Mouse (Mus musculus): ENCODE data around the gene Dnaaf2.
A peak's percentile ranks its signal among the peaks of the same experiment; 100 is the strongest.

Dnaaf2 gene

DNA sequence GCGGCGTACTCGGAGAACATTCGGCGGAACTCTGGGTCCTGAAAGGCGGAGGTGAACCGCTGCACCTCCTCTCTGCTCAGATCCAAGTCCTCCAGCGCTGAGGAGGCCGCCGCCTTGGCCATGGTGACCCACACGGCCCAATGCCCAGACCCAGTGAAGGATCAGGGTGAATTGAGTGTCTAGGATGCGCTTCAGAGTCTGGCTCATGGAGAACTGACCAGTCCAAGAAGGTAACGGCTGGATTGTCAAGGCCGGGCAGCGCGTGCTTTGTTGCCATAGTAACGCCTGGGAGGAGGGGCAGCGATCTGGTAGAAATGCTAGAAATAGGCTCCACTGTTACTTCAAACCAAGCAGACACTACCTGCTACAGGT, at the start of gene Dnaaf2:
Gene Dnaaf2, minus strand, starts transcription at position 266 of the 372 bp plus-strand sequence.
- no peak for DNase-seq (ENCODE audit: low read depth, low spot score)

DNA sequence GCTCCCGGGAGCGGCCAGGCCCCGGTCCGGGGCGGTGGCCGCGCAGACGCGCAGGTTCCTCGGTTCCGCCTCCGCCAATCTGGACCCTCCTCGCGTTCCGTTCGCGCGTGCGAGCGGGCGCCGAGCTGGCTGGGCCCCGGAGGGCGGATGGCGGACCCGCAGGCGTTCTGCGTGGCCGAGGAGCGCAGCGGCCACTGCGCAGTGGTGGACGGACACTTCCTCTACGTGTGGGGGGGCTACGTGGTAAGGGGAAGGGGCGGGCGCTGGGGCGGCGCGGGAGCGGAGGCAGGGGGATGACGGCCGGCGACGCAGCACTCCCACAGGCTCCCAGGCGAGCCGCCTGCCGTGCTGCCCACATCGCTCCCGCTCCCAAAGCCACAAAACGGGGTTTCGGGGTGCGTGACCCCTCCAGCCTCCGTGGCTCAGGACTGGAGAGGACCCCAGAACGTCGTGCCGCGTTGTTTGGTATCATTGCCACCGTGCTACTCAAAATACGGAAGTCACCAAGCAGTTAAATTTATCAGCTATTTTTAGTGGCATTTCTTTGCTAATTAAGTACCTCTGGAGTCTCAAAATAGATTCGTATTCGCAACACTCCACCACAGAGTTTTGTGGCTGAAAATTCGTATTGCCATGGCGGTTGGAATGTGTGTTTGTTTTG, 43.7 kb upstream of the Dnaaf2 start:
- peak; percentile 50 for DNase-seq (ENCODE audit: low read depth, low spot score)

GRCm38 (mm10) chr12:69241405-69241770, 43.2 kb upstream of the Dnaaf2 start:
- no peak for DNase-seq (ENCODE audit: low read depth, low spot score)

DNA sequence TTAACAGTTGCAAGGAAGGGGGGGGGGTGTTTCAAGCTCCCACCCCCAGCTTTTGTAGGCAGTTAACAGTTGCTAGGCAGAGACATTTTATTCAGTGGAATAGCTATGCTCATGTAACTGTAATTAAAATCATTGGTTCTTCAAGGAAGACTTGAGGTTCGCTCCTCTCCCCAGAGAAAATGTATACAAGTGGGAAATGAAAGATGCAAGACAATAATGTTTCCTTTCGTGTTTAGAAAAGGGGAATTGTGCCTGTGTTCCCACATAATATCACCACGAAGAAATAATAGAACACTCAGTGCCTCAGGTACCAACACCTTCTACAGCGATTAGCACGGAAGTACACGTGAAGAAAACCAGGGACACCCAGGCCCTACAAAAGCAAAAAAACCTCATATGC, 42.6 kb upstream of the Dnaaf2 start, which contains the start of gene Klhdc1:
Gene Klhdc1, plus strand, starts transcription at position 301 of the 400 bp plus-strand sequence.
- no peak for DNase-seq (ENCODE audit: low read depth, low spot score)

GRCm38 (mm10) chr12:69238284-69238683, 40.1 kb upstream of the Dnaaf2 start:
- DNase-seq (ENCODE audit: low read depth, low spot score), result no peak

- DNase-seq (ENCODE audit: low read depth, low spot score), result no peak
Measured at GRCm38 (mm10) chr12:69235782-69236181, 37.6 kb upstream of the Dnaaf2 start.

DNA sequence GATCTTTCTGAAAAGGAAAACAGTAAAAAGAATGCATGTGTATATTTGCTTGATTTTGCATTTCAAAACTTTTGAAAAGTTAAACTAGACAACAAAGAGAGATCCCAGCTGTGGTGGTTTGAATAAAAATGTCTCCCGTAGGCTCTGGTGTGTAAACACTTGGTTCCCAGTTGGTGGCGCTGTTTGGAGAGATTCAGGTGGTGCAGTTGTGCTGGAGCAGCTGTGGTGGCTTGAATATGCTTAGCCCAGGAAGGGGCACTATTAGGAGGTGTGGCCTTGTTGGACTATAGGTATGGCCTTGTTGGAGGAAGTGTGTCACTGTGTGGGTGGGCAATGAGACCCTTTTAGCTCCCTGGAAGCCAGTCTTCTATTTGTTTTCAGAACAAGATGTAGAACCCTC, 31.0 kb upstream of the Dnaaf2 start:
- no peak for DNase-seq (ENCODE audit: low read depth, low spot score)

DNA sequence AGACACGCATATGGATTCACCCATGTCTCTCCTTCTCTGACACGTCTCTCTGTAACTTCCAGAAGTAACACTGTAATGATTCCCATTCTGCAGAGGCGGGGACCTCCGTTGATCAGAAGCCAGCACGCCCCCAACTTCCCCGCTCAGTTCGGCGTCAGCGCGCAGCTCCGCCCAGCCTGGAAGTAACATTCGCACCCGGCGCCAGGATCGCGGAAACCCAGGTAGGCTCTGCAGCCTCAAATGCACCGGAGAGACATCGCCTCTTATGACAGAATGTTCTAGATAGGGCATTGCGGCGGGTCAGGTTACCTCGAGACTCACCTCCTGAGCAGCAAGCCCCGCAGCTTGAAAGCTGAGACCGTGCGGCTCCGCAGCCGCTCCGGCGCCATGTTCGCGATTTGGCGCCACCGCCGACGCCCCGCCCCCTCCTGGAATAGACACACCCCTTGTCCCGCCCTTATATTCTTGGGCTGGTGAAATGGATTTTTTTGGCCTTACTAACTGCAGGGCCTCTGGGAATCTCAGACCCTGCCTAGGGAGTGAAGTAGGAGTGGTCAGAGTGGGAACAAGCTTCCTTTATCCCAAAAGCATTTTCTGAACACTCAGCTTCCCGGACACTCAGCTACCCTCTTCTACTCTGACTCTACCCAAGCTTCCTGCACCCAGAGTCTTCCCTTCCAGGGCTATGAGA, 29.7 kb upstream of the Dnaaf2 start, which contains the start of gene Pole2:
Gene Pole2, minus strand, starts transcription at position 420 of the 691 bp plus-strand sequence.
- peak; percentile 64 for DNase-seq (ENCODE audit: low read depth, low spot score)

GRCm38 (mm10) chr12:69220613-69221277, 22.5 kb upstream of the Dnaaf2 start:
- DNase-seq (ENCODE audit: low read depth, low spot score), result no peak

GRCm38 (mm10) chr12:69216587-69216986, 18.4 kb upstream of the Dnaaf2 start:
- no peak for DNase-seq (ENCODE audit: low read depth, low spot score)

GRCm38 (mm10) chr12:69215000-69215785, 17.0 kb upstream of the Dnaaf2 start:
- peak; percentile 60 for DNase-seq (ENCODE audit: low read depth, low spot score)

- DNase-seq (ENCODE audit: low read depth, low spot score), result no peak
Measured at GRCm38 (mm10) chr12:69214393-69214792, 16.2 kb upstream of the Dnaaf2 start.

DNA sequence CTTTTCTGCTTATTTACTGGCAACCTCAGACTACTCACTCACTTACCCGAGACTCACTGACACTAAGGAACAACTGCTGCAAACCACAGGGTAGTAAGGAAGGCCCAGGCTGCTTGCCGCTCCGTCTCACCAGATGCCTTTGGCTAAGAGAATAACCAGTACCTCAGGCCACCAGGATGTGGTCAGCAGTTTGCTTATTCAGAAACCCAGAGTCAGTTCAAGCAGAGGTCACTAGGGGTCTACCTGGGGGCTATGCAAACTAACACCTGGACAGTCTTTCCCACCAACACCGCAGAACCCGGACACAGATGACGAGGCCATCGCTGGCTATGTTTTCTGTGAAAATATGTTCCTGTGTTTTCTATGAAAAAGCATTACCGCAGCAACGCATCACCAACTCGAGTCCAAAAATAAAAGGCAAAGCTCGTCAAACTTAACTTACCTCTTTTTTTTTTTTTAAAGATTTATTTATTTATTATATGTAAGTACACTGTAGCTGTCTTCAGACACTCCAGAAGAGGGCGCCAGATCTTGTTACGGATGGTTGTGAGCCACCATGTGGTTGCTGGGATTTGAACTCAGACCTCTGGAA, 15.1 kb upstream of the Dnaaf2 start:
- DNase-seq (ENCODE audit: low read depth, low spot score), result no peak

DNA sequence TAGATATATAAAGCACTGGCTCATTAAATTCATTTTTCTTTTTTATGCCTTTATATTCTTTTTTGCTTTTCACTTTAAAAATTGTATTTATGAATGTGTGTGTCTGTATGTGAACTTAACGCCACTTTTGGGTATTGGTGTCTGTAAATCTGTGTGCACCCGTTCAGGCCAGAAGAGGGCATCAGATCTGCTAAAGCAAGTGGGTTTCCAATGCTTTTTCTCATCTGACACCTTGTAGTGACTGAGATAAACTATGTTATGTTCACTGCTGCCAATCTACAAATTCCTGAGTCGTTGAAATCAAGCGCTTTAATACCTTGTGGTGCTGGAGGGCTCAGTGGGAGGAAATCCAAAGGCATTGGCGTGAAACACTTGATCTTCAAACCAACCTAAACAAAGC, 12.8 kb upstream of the Dnaaf2 start:
- DNase-seq (ENCODE audit: low read depth, low spot score), result no peak

- no peak for DNase-seq (ENCODE audit: low read depth, low spot score)
Measured at GRCm38 (mm10) chr12:69210056-69210979, 12.1 kb upstream of the Dnaaf2 start.

- DNase-seq (ENCODE audit: low read depth, low spot score), result no peak
Measured at GRCm38 (mm10) chr12:69208520-69208919, 10.3 kb upstream of the Dnaaf2 start.

DNA sequence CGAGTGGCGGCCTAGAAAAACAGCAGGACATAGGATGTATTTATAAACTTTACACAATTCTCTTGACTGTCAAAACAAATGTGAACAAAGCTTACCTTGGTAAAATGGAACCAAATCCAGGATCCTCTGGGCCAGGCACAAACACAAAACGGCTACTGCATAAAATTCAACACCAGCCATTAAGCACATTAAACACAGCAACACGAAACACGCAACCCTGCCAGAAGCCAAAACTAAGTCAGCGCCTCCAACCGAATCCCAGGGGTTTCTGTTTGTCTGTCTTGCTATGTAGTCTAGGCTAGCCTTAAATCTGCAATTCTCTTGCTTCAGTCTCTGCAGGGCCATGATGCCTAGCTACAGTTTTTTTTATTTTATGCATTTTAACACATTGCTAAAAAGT, 9.7 kb upstream of the Dnaaf2 start:
- DNase-seq (ENCODE audit: low read depth, low spot score), result no peak

- DNase-seq (ENCODE audit: low read depth, low spot score), result no peak
Measured at GRCm38 (mm10) chr12:69207396-69207795, 9.2 kb upstream of the Dnaaf2 start.

DNA sequence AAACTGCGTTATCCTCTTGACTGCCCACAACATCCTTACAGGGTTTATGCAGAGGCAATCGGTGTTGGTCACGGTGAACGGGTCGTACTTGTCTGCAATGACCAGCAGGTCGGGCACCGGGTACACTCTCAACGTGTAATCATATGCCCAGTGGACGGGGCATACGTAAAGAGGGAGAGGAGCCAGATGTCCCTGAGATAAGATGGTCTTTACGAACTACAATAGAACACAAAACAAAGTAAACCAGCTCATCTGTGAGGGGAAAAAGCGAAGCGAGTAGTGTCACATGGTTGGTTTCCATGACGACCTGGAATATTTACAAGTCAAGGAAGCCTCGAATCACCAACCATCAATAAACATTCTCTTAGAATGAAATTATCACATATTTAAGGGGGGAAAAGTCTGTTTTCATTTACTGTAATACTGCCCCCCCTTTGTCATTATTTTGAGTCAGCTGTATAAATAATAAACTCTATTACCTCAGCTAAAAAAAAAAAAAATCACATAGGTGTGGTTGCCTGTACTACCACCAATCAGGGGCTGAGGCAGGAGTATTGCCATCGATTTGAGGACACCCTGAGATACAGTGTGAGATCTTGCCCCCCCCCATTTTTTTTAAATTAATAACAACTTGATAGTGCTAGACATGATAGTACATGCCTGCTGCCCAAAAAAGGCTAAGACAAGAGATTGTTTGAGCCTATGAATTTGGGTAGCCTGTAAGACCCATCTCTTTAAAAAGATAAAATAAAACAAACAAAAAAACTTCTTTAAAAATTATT, 6.0 kb upstream of the Dnaaf2 start, which contains the start of gene Gm49384:
Gene Gm49384, minus strand, starts transcription at position 216 of the 782 bp plus-strand sequence.
- DNase-seq (ENCODE audit: low read depth, low spot score), result no peak

- DNase-seq (ENCODE audit: low read depth, low spot score), result no peak
Measured at GRCm38 (mm10) chr12:69198985-69199384, 756 bp upstream of the Dnaaf2 start.
